Mouse (Mus musculus): ENCODE measurements around the gene Psmc6. TPM values are rescaled to one million over a fixed set of nuclear protein-coding genes. Genes with fewer than 3 reads are reported as not detected.

Gene Psmc6
- 158 and 168 TPM in 2 replicates for total RNA-seq (2015)
- total RNA-seq (2017): 186 and 238 TPM in 2 replicates

DNA sequence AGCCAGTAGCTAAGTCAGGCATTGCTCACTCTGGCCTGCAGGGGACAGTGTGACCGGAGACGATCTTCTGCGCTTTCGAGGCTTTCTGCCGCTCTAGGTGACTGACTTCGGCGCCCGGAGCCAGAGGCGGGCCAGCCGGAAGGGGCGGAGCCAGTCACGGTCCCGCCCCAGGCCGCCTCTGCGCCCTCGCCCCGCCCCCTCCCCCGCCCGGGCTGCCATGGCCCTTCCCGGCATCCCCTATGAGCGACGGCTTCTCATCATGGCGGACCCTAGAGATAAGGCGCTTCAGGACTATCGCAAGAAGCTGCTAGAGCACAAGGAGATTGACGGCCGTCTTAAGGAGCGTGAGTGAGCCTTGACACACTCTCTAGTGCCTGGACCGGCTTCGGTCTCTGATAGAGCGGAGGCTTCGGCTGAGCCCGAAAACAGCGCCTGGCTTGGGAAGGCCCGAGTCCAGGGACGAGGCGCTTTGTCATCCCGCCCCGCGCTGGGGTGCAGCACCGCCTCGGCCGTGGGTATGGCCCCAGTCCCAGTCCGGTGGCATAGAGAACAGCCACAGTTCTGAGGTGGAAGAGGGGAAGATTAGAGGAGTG lies at the start of gene Psmc6:
TSS of gene Psmc6 (plus strand) at position 200 of the 593 bp plus-strand sequence.
- peak; percentile 81 for ATAC-seq (replicated peaks; ENCODE audit: poor library complexity)

GRCm38 (mm10) chr14:45282066-45282465 lies 47.5 kb upstream of the Psmc6 start:
- no peak for ATAC-seq (replicated peaks; ENCODE audit: poor library complexity)

DNA sequence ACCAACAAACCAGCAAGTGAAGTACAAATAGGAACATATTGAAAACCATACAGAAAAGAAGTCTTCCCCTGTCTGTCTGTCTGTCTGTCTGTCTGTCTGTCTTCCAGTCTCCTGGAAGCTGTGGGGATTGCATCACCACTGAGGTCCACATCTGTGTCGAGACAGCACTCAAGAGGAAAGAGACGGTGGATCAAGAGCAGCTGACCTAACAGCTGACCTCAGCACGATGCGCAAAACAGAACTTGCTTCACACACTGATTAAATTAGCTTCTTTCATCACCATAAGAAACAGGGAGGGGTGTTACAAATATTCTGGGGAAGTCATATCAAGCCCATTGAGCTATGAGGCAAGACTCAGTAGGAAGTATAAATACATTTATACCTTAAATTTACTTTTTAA lies 38.0 kb upstream of the Psmc6 start:
- peak; percentile 83 for ATAC-seq (replicated peaks; ENCODE audit: poor library complexity)

DNA sequence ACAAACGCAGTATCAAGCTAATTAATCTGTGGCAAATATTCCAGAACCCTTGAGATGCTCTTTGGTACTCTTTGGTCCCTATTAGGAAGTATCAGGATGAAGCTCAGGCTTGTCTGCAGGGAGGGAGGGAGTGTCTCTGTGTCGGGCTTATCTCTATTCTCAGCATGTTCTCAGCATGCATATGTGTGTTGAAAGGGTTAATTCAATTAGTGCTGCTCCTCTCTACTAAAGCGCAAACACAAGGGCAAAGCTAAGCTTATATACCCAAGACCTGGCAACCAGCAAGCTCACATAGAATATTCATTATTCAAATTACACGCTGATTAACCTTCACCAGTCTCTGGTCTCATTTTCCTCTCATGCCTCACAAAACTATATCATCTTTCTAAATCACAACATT lies 25.6 kb upstream of the Psmc6 start:
- ATAC-seq (replicated peaks; ENCODE audit: poor library complexity): no peak

DNA sequence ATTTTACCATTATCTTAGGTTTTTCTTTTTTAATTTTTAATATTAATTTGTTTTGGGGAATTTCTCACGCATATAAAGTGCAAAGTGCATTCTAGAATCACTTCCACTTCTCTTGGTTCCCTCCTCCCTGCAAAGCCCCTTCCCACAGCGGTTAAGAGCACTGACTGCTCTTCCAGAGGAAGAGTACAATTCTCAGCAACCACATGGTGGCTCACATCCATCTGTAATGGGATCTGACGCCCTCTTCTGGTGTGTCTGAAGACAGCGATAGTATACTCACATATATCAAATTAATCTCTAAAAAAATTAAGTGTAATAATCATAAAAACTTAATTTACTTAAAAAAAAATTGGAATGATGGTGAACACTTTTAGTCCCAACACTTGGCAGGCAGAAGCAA lies 25.2 kb upstream of the Psmc6 start:
- no peak for ATAC-seq (replicated peaks; ENCODE audit: poor library complexity)

DNA sequence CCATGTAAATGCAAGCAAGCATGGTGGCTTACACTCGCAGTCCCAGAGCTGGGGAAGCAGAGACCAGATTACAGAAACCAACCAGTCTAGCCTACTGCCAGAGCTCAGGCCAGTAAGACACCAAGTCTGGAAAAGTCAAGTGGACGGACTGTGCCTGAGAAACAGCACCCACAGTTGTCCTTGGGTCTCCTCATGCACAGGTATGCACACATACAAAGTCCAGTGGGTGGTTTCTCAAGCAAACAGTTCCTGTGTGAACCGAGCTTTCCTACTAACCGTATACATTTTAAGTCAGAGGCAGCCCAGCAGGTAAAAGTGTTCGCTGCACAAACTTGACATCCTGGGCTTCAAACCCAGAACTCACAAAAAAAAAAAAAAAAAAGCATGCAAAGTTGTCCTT lies 23.7 kb upstream of the Psmc6 start:
- ATAC-seq (replicated peaks; ENCODE audit: poor library complexity): no peak

DNA sequence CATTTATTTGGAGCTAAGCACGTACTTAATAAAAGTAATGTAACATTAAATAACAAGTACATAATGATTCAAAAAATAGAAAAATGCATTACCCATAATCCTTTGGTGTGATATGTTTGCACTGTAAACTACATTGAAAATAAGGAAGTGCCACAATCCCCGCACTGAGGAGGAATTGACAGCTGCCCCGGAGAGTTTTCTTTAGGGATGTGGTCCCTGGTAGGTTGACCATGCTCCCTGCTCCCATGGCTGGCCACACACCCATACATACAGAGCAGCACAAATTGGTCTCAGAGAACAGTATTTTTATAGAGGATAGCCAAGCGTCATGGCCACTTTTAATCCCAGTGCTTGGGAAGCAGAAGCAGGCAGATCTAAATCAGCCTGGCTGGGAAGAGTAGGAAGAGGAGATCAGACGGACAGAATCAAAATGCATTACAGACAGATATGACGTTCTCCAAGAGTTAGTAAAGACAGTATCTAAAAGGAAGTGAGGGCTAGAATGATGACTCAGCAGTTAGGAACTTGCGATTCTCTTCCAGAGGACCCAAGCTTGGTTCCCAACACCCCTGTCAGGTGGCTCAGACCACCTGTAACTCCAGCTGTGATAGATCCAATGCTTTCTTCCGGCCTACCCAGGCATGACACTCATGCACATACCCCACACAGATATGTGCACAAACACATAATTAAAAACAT lies 21.8 kb upstream of the Psmc6 start:
- ATAC-seq (replicated peaks; ENCODE audit: poor library complexity): peak; percentile 79

- no peak for ATAC-seq (replicated peaks; ENCODE audit: poor library complexity)
Observed at GRCm38 (mm10) chr14:45309646-45310045, 19.9 kb upstream of the Psmc6 start.

DNA sequence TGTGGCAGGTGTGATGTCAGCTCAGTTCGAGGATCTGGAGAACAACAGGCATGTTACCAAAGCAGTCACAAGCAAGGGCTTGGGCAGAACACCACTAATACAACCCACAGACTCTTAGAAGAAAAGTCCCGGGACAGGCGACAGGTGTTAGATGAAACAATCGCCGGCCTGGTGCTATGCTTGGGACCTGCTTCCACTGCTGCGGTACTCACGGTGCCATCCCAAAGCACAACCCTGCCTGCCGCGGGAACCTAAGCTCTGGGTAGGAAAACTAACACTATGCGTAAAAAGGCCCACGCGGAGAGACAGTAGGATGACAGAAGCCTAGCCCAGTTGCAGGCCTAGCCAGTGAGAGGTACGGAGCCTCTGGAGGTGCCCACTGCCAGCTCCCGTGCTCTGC lies 19.5 kb upstream of the Psmc6 start:
- no peak for ATAC-seq (replicated peaks; ENCODE audit: poor library complexity)

DNA sequence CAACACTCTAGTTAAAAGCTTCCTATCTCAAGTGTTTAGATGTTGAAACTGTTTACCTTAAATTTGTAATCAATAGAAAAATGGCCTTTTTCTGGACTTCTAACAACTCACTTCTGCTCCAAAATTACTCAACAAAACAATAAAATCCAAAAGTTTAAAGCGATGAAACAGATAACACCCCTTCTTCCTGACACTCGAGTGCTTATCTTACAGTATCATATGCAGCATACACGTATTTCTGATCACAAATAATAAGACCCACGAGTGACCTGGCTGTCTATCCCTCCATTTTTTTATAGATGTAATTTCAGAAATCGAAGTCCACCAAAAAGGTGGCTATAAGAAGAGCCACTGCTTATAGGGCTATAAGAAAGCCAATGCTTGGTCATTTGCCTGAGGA lies 12.7 kb upstream of the Psmc6 start:
- no peak for ATAC-seq (replicated peaks; ENCODE audit: poor library complexity)

GRCm38 (mm10) chr14:45317921-45318411 lies 11.6 kb upstream of the Psmc6 start:
- ATAC-seq (replicated peaks; ENCODE audit: poor library complexity): no peak

GRCm38 (mm10) chr14:45318426-45319236 lies 11.0 kb upstream of the Psmc6 start, which contains the start of gene Ero1l:
TSS of gene Ero1l (minus strand) at chr14:45318771.
- ATAC-seq (replicated peaks; ENCODE audit: poor library complexity): peak; percentile 61

GRCm38 (mm10) chr14:45319237-45319610 lies 10.4 kb upstream of the Psmc6 start:
- ATAC-seq (replicated peaks; ENCODE audit: poor library complexity): peak; percentile 54

DNA sequence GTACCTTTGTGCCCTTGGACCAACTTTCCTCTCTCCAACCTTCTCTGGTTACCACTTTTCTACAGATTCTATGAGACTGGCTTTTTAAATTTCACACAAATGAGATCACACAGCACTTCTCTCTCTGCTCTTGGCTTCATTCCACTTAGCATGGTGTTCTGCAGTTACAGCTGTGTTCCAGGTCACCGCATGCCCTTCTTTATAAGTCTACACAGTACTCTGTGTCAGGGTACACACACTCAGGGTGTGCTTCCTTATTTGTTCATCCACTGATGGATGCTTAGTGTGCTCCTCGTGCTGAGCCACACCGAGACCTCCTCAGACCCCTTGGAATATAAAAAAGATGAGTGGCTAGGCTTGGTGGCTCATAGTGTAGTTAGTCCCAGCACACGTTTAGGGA lies 9.5 kb upstream of the Psmc6 start:
- ATAC-seq (replicated peaks; ENCODE audit: poor library complexity): no peak

DNA sequence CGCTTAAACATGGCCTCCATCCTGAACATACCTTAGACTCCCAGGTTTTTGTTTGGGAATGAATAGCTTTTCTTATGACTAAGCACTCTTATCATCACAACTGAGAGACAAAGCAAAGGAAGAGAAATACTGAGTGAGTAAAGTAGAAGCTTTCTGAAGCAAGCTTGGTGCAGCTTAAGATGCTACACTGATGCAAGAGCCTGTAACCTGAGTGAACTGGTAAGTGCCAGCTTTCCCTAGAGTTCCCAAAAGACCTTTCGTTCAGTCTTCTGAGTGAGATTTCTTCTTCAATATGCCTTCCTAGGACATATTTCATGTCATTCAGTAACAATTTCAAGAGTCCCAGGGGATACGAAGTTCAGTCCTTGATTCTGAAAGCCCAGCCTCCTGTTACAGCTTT lies 8.5 kb upstream of the Psmc6 start:
- no peak for ATAC-seq (replicated peaks; ENCODE audit: poor library complexity)

GRCm38 (mm10) chr14:45321622-45322021 lies 8.0 kb upstream of the Psmc6 start:
- ATAC-seq (replicated peaks; ENCODE audit: poor library complexity): peak; percentile 15; the same call in 1 of the 2 replicates

- ATAC-seq (replicated peaks; ENCODE audit: poor library complexity): no peak
Observed at GRCm38 (mm10) chr14:45322450-45322849, 7.1 kb upstream of the Psmc6 start.

- no peak for ATAC-seq (replicated peaks; ENCODE audit: poor library complexity)
Observed at GRCm38 (mm10) chr14:45323320-45323719, 6.3 kb upstream of the Psmc6 start.

DNA sequence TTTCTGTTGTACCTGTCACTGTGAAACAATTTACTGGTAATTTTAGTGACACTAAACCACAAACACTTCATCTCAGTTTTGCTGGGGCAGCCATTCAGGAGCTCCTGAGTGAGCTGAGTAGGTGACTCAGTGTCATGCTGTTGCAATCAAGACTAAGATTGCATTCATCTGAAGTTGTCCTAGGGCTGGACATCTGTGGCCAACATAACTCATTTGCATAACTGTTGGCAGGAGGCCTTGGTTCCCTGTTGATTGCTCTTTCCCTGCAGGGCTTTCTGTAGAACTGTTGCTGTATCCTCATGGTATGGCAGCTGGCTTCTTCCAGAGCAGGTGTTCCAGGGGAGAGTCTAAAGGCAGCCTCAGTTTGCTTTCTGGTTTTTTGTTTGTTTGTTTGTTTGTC lies 4.1 kb upstream of the Psmc6 start:
- peak; percentile 59 for ATAC-seq (replicated peaks; ENCODE audit: poor library complexity)

GRCm38 (mm10) chr14:45328072-45328713 lies 1.4 kb upstream of the Psmc6 start:
- ATAC-seq (replicated peaks; ENCODE audit: poor library complexity): no peak

DNA sequence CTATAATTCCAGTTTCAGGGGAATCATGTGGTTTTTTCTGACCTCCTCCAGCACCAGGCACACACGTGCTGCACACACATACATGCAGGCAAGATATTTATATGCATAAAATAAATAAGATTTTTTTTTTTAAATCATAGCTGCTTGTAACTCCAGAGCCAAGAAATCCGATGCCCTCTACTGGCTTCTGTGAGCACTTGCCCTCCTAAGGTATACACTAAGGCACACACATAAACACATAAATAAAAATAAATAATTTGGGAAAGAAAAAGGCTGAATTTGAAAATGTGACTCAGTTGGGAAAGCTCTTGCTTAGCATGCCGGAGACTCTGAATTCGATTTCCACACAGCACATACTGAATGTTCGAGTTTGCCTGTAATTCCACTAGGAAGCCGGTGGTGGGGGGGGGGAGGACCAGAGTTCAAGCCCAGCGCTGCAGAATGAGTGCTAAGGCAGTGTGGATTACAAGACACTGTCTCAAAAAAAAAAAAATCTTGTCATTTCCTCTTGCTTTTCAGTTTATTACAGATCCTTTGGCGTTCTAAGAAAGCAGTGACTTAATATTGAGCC lies 485 bp upstream of the Psmc6 start:
- peak; percentile 22 for ATAC-seq (replicated peaks; ENCODE audit: poor library complexity)
